9 mouse cellular contexts compared by ENCODE assay signal in genomic region chr13:78196236-78196796, GRCm38 (mm10). TPM values are rescaled to one million over a fixed set of nuclear protein-coding genes. Genes with fewer than 3 reads are reported as not detected.
DNase-seq lines count a peak whose midpoint lies in the region; ATAC-seq and TF ChIP-seq lines count a peak whose summit lies in the region.
"Had no signal": no experiment of that assay in that cellular context is flagged by ENCODE, and none has a peak within 500 bp of the region (broad histone marks: within the 10 kb centered on the region; RNA-seq: fewer than 3 reads in every experiment).

No protein-coding gene starts in this region.

- H3K4me2 ChIP-seq in kidney, embryonic 15.5 days = peak overlapping the region; percentile 85
- peak overlapping the region; percentile 76 for H3K4me2 ChIP-seq in forebrain, embryonic 13.5 days
- H3K4me2 ChIP-seq in midbrain, embryonic 14.5 days (ENCODE audit: low read length) = peak overlapping the region; percentile 82

- TF ChIP-seq CTCF in cortical plate, adult 2 months (IDR thresholded peaks at IDR 0.05; ENCODE audit: extremely low read depth, insufficient read depth, low read length) = no peak

- H3K27ac ChIP-seq in kidney, embryonic 15.5 days = no peak overlapping the region
- 0 out of 2 replicates have a peak overlapping the region, but pooled peaks have one; percentile 54 for H3K27ac ChIP-seq in cortical plate, adult 2 months (ENCODE audit: insufficient read depth, low read length)
- H3K27ac ChIP-seq in forebrain, embryonic 13.5 days = peak overlapping the region; percentile 97
- H3K27ac ChIP-seq in midbrain, embryonic 14.5 days (replicated peaks; ENCODE audit: low read depth, low read length) = peak overlapping the region; percentile 94
- H3K27ac ChIP-seq: lung, embryonic 15.5 days had no signal

- no peak for DNase-seq in kidney, adult 18-20 months
- peak; percentile 53 for DNase-seq in midbrain, embryonic 14.5 days
- DNase-seq in ovary, postnatal 36 days (ENCODE audit: low spot score) = no peak
- no peak for DNase-seq in cerebellum, postnatal 10 days
- DNase-seq in thymus, postnatal 25 days = no peak

- peaks cover 29% of the 10 kb centered on the region for H3K4me1 ChIP-seq in kidney, embryonic 15.5 days
- peaks cover 4% of the 10 kb centered on the region; the same call in 1 of the 2 replicates for H3K4me1 ChIP-seq in cortical plate, adult 2 months (ENCODE audit: control insufficient read depth, insufficient read depth, low read length)
- H3K4me1 ChIP-seq in forebrain, embryonic 13.5 days = peaks cover 18% of the 10 kb centered on the region
- H3K4me1 ChIP-seq in midbrain, embryonic 14.5 days (ENCODE audit: control insufficient read depth, insufficient read depth, low read length) = peaks cover 15% of the 10 kb centered on the region

- peak overlapping the region; percentile 35 for H3K9ac ChIP-seq in kidney, embryonic 15.5 days
- peak overlapping the region; percentile 100 for H3K9ac ChIP-seq in forebrain, embryonic 13.5 days
- peak overlapping the region; percentile 100 for H3K9ac ChIP-seq in midbrain, embryonic 14.5 days (replicated peaks; ENCODE audit: low read length)
- H3K9ac ChIP-seq: lung, embryonic 15.5 days had no signal

- peak overlapping the region; percentile 86 for H3K4me3 ChIP-seq in kidney, embryonic 15.5 days (replicated peaks)
- H3K4me3 ChIP-seq in cortical plate, adult 2 months (ENCODE audit: insufficient read depth, low read length) = peak overlapping the region; percentile 97
- H3K4me3 ChIP-seq in forebrain, embryonic 13.5 days = peak overlapping the region; percentile 95
- H3K4me3 ChIP-seq in midbrain, embryonic 14.5 days (replicated peaks; ENCODE audit: low read depth, low read length) = peak overlapping the region; percentile 87

- H3K36me3 ChIP-seq in kidney, embryonic 15.5 days = peaks cover 5% of the 10 kb centered on the region
- peaks cover 25% of the 10 kb centered on the region for H3K36me3 ChIP-seq in forebrain, embryonic 13.5 days (ENCODE audit: poor library complexity, severe bottlenecking)
- H3K36me3 ChIP-seq in midbrain, embryonic 14.5 days (ENCODE audit: control insufficient read depth, insufficient read depth, low read length) = peaks cover 11% of the 10 kb centered on the region
- H3K36me3 ChIP-seq: lung, embryonic 15.5 days had no signal

- WGBS in kidney, embryonic 15.5 days = 31% methylated on average over 7 of the region's 7 CpGs
- WGBS in forebrain, embryonic 13.5 days = 5% methylated on average over 7 of the region's 7 CpGs
- 7% methylated on average over 7 of the region's 7 CpGs for WGBS in midbrain, embryonic 14.5 days

- ATAC-seq in kidney, embryonic 15.5 days (replicated peaks; ENCODE audit: low FRiP score) = no peak
- no peak for ATAC-seq in forebrain, embryonic 13.5 days
- no peak for ATAC-seq in midbrain, embryonic 14.5 days (ENCODE audit: low FRiP score, low TSS enrichment)

- peaks cover 15% of the 10 kb centered on the region for H3K27me3 ChIP-seq in kidney, embryonic 15.5 days
- peaks cover 21% of the 10 kb centered on the region for H3K27me3 ChIP-seq in forebrain, embryonic 13.5 days
- H3K27me3 ChIP-seq in midbrain, embryonic 14.5 days (ENCODE audit: control insufficient read depth, insufficient read depth, low read length) = no peaks in the 10 kb centered on the region

- no peak for TF ChIP-seq POLR2A in cortical plate, adult 2 months (IDR thresholded peaks at IDR 0.05; ENCODE audit: extremely low read depth, insufficient read depth, low read length)

- no peaks in the 10 kb centered on the region for H3K9me3 ChIP-seq in kidney, embryonic 15.5 days (replicated peaks)
- H3K9me3 ChIP-seq in forebrain, embryonic 13.5 days (replicated peaks) = no peaks in the 10 kb centered on the region
- no peaks in the 10 kb centered on the region for H3K9me3 ChIP-seq in midbrain, embryonic 14.5 days (ENCODE audit: control insufficient read depth, low read length)
- H3K9me3 ChIP-seq: lung, embryonic 15.5 days had no signal

RNA-seq across cellular contexts. Expression of gene Nr2f1, which starts 3.2 kb away (rescaled TPM):
- 15.1 and 18.1 TPM in 2 replicates for polyA plus RNA-seq in kidney, embryonic 15.5 days (2015; fragmentation: Nextera tagmentation; extraction: Ambion mirVana)
- polyA plus RNA-seq in cortical plate, adult 2 months (2012; rRNA removed) = 158 and 169 TPM in 2 replicates
- 94.7 and 112 TPM in 2 replicates for polyA plus RNA-seq in forebrain, embryonic 13.5 days (2015; fragmentation: Nextera tagmentation; extraction: Ambion mirVana)
- 67.5 and 72.4 TPM in 2 replicates for polyA plus RNA-seq in midbrain, embryonic 14.5 days (2014; fragmentation: Nextera tagmentation; extraction: Ambion mirVana)

Comparison
In these comparisons a context has a peak if more than half of its experiments do, and no peak if none do; other contexts are left out.
1. H3K9ac ChIP-seq: peak in every context shown above with its lines; median percentile 100 in forebrain, embryonic 13.5 days; 100 in midbrain, embryonic 14.5 days; 35 in kidney, embryonic 15.5 days.